Mouse (Mus musculus): ENCODE data around the gene Plekhg1. TPM values are rescaled to one million over a fixed set of nuclear protein-coding genes. Genes with fewer than 3 reads are reported as not detected.

Plekhg1 gene
- polyA plus RNA-seq, 1 experiment from 2014 or later = 7.6 TPM

DNA sequence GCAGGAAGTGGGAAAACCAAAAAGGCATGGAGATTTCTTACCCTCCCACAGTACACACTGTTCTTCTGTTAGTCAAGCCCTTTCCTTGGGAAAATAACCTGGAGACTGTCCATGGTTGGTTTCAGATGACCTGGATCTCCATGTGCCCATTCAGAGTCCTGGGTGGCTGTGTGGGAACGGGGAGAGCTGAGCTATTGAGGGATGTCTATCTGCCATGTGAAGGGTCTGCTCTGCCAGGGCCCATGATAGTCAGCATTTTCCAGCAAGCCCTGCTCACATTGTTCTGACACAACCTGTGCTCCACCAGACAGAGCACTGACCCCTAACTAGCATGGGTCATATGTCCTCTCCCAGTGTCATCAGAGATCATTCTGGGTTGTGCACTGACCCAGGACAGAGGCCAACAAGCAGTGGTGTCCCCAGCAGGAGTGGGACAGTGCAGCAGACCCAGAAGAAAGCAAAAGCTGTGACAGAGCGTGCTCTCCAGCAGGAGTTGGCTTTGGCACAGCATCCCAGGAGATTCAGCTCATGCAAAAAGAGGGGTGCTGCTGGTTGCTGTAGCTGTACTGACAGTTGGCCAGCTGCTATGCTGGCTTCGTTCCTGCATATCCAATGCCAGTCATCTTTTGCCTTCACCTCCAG, 24.7 kb upstream of the Plekhg1 start:
- H3K27ac ChIP-seq (replicated peaks) = no peak overlapping the region
- H3K9me3 ChIP-seq = no peaks in the 10 kb centered on the region
- no peak overlapping the region for H3K9ac ChIP-seq
- H3K36me3 ChIP-seq = no peaks in the 10 kb centered on the region
- no peaks in the 10 kb centered on the region for H3K27me3 ChIP-seq
- H3K4me2 ChIP-seq = no peak overlapping the region
- no peaks in the 10 kb centered on the region for H3K4me1 ChIP-seq (replicated peaks)
- H3K4me3 ChIP-seq = no peak overlapping the region
- 89% methylated on average over 3 of the region's 3 CpGs for WGBS
- ATAC-seq (ENCODE audit: low read depth) = no peak

GRCm38 (mm10) chr10:3718021-3718865, 21.9 kb upstream of the Plekhg1 start:
- Histone ChIP-seq H3K9me3 (no peaks in the 10 kb centered on the region), H3K27ac (replicated peaks) (0 out of 2 replicates have a peak overlapping the region, but pooled peaks have one; percentile 23), H3K4me2 (no peak overlapping the region), H3K36me3 (no peaks in the 10 kb centered on the region), H3K4me3 (no peak overlapping the region), H3K4me1 (replicated peaks) (peaks cover 7% of the 10 kb centered on the region), H3K27me3 (no peaks in the 10 kb centered on the region), H3K9ac (no peak overlapping the region)
- 80% methylated on average over 16 of the region's 16 CpGs for WGBS
- ATAC-seq (ENCODE audit: low read depth) = no peak

GRCm38 (mm10) chr10:3720296-3720695, 19.9 kb upstream of the Plekhg1 start:
- no peak overlapping the region for H3K9ac ChIP-seq
- WGBS = 75% methylated on average over 2 of the region's 2 CpGs
- H3K4me2 ChIP-seq = no peak overlapping the region
- ATAC-seq (ENCODE audit: low read depth) = no peak
- no peaks in the 10 kb centered on the region for H3K36me3 ChIP-seq
- peaks cover 7% of the 10 kb centered on the region for H3K4me1 ChIP-seq (replicated peaks)
- no peak overlapping the region for H3K27ac ChIP-seq (replicated peaks)
- H3K4me3 ChIP-seq = no peak overlapping the region
- H3K9me3 ChIP-seq = no peaks in the 10 kb centered on the region
- H3K27me3 ChIP-seq = no peaks in the 10 kb centered on the region

GRCm38 (mm10) chr10:3722339-3722738, 17.8 kb upstream of the Plekhg1 start:
- Histone ChIP-seq H3K27ac (replicated peaks) (no peak overlapping the region), H3K4me3 (no peak overlapping the region), H3K9ac (no peak overlapping the region), H3K4me2 (no peak overlapping the region), H3K4me1 (replicated peaks) (peaks cover 7% of the 10 kb centered on the region), H3K36me3 (no peaks in the 10 kb centered on the region), H3K27me3 (no peaks in the 10 kb centered on the region), H3K9me3 (no peaks in the 10 kb centered on the region)
- 5% methylated on average over 2 of the region's 2 CpGs for WGBS
- ATAC-seq (ENCODE audit: low read depth) = no peak

DNA sequence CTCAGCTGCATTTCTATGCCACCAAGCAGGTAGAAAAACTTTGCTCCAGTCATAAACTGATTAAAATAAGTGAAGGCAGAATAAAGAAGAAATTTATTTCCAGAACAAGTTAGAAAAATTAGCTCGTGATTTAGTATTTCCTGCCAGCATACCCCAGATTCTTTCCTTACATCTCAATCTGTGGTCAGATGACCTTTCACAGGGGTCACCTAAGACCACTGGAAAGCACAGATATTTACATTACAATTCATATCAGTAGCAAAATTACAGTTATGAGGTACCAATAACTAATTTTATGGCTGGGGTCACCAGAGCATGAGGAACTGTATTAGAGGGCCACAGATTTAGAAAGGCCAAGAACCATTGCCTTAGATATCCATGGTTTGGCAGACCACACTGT, 15.5 kb upstream of the Plekhg1 start:
- H3K4me1 ChIP-seq (replicated peaks) = peaks cover 7% of the 10 kb centered on the region

DNA sequence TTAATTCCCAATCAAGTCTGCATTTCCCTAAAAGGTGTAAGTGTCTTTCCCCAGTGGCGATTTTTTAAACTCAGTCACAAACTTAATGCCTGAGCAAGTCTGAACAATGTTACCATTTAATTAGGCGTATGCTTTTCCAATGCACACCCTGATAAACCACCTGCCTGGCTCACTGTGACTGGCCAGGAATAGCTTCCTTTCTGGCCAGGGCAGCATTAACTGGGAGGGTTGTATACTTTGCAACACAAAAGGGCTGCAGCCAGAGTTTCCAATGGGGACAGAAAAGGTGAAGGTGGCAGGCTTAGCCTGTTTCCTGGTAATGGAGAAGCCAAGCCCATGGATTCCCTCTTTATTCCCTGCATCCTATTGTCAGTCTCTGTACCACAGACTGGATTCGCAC, 10.5 kb upstream of the Plekhg1 start:
- Histone ChIP-seq H3K9me3 (no peaks in the 10 kb centered on the region), H3K36me3 (no peaks in the 10 kb centered on the region), H3K4me2 (no peak overlapping the region), H3K4me3 (no peak overlapping the region), H3K4me1 (replicated peaks) (no peaks in the 10 kb centered on the region), H3K27me3 (no peaks in the 10 kb centered on the region), H3K9ac (no peak overlapping the region), H3K27ac (replicated peaks) (no peak overlapping the region)
- WGBS = 60% methylated on average over 3 of the region's 3 CpGs
- ATAC-seq (ENCODE audit: low read depth) = no peak

More for the DNA sequence above, 15.5 kb upstream of the Plekhg1 start:
- Histone ChIP-seq H3K4me2 (no peak overlapping the region), H3K9ac (no peak overlapping the region), H3K9me3 (no peaks in the 10 kb centered on the region), H3K4me3 (no peak overlapping the region), H3K36me3 (no peaks in the 10 kb centered on the region), H3K27me3 (no peaks in the 10 kb centered on the region), H3K27ac (replicated peaks) (no peak overlapping the region)
- no peak for ATAC-seq (ENCODE audit: low read depth)
- 91% methylated on average over 1 of the region's 1 CpGs for WGBS

GRCm38 (mm10) chr10:3730314-3730713, 9.8 kb upstream of the Plekhg1 start:
- Histone ChIP-seq H3K9me3 (no peaks in the 10 kb centered on the region), H3K4me2 (no peak overlapping the region), H3K27ac (replicated peaks) (no peak overlapping the region), H3K36me3 (no peaks in the 10 kb centered on the region), H3K9ac (no peak overlapping the region), H3K4me1 (replicated peaks) (no peaks in the 10 kb centered on the region), H3K4me3 (no peak overlapping the region), H3K27me3 (no peaks in the 10 kb centered on the region)
- WGBS = 46% methylated on average over 4 of the region's 4 CpGs
- no peak for ATAC-seq (ENCODE audit: low read depth)

- Histone ChIP-seq H3K9ac (no peak overlapping the region), H3K4me2 (no peak overlapping the region), H3K36me3 (no peaks in the 10 kb centered on the region), H3K9me3 (no peaks in the 10 kb centered on the region), H3K27me3 (no peaks in the 10 kb centered on the region), H3K27ac (replicated peaks) (no peak overlapping the region), H3K4me1 (replicated peaks) (peaks cover 4% of the 10 kb centered on the region), H3K4me3 (no peak overlapping the region)
- WGBS = 39% methylated on average over 3 of the region's 3 CpGs
- no peak for ATAC-seq (ENCODE audit: low read depth)
These were observed 3.1 kb upstream of the Plekhg1 start for GRCm38 (mm10) chr10:3737034-3737433.

DNA sequence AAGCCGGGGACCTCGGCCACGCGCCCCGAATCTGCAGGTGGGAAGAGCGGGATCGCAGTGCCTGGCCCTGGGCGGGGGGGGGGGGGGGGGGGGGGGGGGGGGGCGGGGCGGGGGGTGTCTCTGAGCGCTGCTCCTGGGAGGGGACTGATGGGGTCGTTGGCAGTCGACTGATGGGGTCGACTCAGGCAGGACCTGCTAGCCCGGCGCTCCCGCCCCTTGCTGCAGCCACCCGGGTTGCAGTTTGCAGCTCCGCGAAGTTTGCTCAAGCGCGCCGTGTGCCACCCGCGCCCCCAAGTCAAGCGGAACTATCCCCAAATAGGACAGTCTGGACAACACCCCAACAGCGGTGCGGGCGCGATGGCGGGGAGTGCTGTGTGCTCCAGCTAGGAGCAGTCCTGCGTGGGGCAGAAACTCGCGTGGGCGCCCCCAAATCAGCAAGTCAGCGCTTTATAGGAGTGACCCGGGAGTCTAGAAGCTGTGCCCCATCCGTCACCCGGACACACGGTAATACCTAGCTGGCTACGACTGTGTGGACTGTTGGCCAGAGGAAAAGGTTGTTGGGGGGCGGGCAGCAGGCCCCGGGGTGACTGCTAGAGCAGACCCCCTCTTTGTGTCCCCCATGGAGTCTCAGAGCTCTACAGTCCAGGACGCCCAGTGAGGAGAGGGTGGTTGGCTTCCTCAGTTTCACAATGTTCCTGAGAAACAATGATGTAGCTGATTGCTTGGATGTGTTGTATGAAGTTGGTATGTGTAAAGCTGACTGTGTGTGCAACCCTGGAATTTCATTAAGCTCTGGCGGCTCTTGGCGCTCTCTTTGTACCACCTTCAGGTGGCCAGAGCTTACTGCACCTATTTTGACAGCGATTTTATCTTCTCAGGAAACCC, 582 bp downstream of the Plekhg1 start:
- H3K27me3 ChIP-seq = no peaks in the 10 kb centered on the region
- under 1% methylated on average over 36 of the region's 47 CpGs for WGBS
- H3K27ac ChIP-seq (replicated peaks) = peak overlapping the region; percentile 79
- H3K9ac ChIP-seq = peak overlapping the region; percentile 75
- H3K4me2 ChIP-seq = peak overlapping the region; percentile 96
- no peaks in the 10 kb centered on the region for H3K36me3 ChIP-seq
- H3K9me3 ChIP-seq = no peaks in the 10 kb centered on the region
- H3K4me3 ChIP-seq = peak overlapping the region; percentile 61
- H3K4me1 ChIP-seq (replicated peaks) = peaks cover 4% of the 10 kb centered on the region
- ATAC-seq (ENCODE audit: low read depth) = peak; percentile 88

DNA sequence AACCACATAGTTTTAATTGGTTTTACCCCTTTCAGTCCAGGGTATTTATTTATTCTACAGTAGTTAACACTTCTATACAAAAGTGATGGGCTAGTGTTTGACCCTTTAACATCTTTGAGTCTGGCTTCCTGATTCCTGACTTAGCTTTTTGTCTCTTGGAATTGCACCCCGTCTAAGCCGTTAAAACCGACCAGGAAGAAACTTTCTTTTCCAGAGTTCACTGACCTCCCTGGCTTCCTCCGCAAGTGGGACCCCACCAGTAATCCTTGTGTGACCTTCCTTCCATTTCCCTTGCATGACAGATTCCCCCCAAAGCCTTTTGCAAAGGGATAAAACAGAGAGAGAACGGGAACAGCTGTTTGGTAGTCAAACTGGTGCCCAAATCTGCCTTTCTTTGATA, 1.6 kb downstream of the Plekhg1 start:
- no peak for ATAC-seq (ENCODE audit: low read depth)
- no peaks in the 10 kb centered on the region for H3K9me3 ChIP-seq
- peak overlapping the region; percentile 96 for H3K4me2 ChIP-seq
- H3K36me3 ChIP-seq = no peaks in the 10 kb centered on the region
- no peak overlapping the region for H3K27ac ChIP-seq (replicated peaks)
- H3K4me3 ChIP-seq = peak overlapping the region; percentile 61
- H3K4me1 ChIP-seq (replicated peaks) = peaks cover 4% of the 10 kb centered on the region
- no peaks in the 10 kb centered on the region for H3K27me3 ChIP-seq
- 13% methylated on average over 5 of the region's 5 CpGs for WGBS
- H3K9ac ChIP-seq = peak overlapping the region; percentile 10; the same call in 1 of the 2 replicates

DNA sequence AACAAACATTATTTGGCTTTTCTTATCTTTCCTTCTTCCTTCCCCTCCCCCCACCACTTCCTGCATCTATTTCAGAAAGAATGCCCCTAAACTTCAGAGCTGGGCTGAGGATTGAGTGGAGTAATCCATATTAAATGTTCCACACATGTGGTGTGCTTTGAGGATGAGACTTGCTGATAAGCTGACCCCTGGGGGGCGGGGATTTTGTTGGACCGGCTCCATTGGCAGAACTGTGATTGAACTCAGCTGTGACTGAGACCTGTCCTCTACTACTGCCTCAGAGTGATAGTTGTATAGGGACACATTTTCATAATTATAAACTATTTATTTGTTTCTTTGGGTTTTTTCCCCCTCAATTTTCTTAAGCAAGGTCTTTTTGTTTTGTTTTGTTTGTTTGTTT, 2.9 kb downstream of the Plekhg1 start:
- Histone ChIP-seq H3K4me2 (no peak overlapping the region), H3K27ac (replicated peaks) (no peak overlapping the region)
- WGBS = 71% methylated on average over 2 of the region's 2 CpGs

GRCm38 (mm10) chr10:3743826-3744225, 3.7 kb downstream of the Plekhg1 start:
- no peak overlapping the region for H3K27ac ChIP-seq (replicated peaks)
- no peaks in the 10 kb centered on the region for H3K27me3 ChIP-seq
- H3K9ac ChIP-seq = no peak overlapping the region
- no peak overlapping the region for H3K4me3 ChIP-seq
- H3K4me2 ChIP-seq = no peak overlapping the region
- no peaks in the 10 kb centered on the region for H3K9me3 ChIP-seq
- H3K36me3 ChIP-seq = no peaks in the 10 kb centered on the region
- ATAC-seq (ENCODE audit: low read depth) = no peak
- 79% methylated on average over 5 of the region's 5 CpGs for WGBS
- peaks cover 4% of the 10 kb centered on the region for H3K4me1 ChIP-seq (replicated peaks)

More for the DNA sequence above, 2.9 kb downstream of the Plekhg1 start:
- Histone ChIP-seq H3K9me3 (no peaks in the 10 kb centered on the region), H3K27me3 (no peaks in the 10 kb centered on the region), H3K36me3 (no peaks in the 10 kb centered on the region), H3K4me1 (replicated peaks) (peaks cover 4% of the 10 kb centered on the region), H3K4me3 (no peak overlapping the region), H3K9ac (no peak overlapping the region)
- ATAC-seq (ENCODE audit: low read depth) = no peak

All from neural tube, embryonic 13.5 days (tissue).